Mouse (Mus musculus) layer of hippocampus, adult 9-11 months (tissue): ENCODE measurements around the gene Stam2.

Experiments used
- DNase-seq: peaks from one replicate; pipeline ENCODE4 v3.0.0; 2022

The Stam2 gene

DNA sequence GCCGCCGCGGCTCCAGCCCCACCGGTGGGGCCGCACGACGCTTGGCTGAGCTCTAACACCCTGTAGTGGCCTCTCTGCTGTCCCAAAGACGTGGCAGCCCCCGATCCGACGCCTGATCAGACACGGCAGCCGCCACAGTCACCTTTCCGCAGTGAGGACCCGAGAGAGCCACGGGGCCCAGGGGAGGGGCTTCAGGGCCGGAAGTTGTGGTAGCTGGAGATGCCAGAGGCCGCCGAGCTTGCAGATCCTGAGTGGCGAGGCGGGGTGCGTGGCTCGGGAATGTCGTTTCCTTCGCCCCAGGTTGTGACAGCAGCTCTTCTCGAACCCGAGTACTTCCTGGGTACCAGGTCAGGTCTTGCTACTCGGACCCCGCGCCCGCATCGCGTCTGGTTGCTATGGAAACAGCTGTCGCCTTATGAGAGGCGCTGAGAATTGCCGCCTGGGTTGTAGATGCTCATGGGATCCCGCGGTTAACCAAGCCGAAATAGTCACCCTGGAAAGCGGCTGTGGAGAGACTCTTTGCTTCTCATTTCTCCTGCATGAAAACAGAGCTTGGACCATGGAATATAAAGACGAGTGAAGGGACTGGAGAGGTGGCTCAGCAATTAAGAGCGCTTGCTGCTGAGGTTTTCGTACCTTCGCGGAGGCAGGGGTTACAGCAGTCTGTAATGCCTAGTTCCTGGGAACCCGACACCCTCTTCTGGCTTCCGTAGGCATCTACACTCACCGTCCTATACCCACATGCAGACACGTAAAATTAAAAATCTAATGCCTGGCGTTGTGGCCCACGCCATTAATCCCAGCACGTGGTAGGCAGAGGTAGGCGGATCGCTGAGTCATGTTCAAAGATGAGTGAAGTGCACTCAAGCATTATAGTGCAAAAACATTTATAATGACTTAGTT lies at the start of gene Stam2:
Stam2 (minus strand) TSS at position 26 of the 903 bp plus-strand sequence.
- peak; percentile 92 for DNase-seq

- no peak for DNase-seq
These were observed 43.1 kb upstream of the Stam2 start for GRCm38 (mm10) chr2:52785106-52785721.

- no peak for DNase-seq
These were observed 37.9 kb upstream of the Stam2 start for GRCm38 (mm10) chr2:52779987-52780386.

DNA sequence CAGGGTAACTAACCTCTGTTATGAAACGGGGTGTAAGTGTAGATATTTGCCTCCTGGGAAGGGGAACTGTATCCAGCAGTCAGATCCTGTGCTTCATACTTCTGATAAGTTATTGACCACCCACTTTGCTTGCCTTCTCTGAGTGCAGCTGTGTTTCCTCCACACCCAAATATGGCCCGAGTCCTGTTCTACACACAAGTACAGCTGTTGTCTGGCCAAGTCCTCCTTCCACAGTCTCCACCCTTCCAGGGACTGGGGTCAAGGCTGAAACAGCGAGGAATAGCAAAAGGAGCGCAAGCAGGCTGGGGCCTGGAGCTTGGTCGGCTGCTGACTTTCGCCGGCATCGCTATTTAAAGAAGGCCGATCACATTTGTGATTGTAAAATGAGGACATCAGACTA lies 37.3 kb upstream of the Stam2 start:
- DNase-seq = no peak

GRCm38 (mm10) chr2:52777839-52778238 lies 35.8 kb upstream of the Stam2 start:
- peak; percentile 17 for DNase-seq

GRCm38 (mm10) chr2:52774373-52774772 lies 32.3 kb upstream of the Stam2 start:
- DNase-seq = no peak

GRCm38 (mm10) chr2:52772774-52773393 lies 30.8 kb upstream of the Stam2 start:
- no peak for DNase-seq

DNA sequence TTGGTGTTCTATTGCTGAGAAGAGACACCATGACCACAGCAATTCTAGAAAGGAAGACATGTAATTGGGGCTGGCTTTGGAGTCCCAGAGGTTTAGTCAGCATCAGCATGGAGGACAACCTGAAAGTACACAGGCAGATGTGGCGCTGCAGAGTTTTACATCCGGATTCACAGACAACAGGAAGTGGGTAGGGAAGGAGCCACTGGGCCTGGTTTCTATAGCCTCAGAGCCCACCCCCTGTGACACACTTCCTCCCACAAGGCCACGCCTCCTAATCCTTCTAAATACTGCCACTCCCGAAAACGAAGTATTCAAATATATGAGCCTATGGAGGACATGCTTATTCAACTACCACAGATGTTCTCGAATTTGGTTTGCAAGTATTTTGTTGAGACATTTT lies 23.0 kb upstream of the Stam2 start:
- DNase-seq = no peak

DNA sequence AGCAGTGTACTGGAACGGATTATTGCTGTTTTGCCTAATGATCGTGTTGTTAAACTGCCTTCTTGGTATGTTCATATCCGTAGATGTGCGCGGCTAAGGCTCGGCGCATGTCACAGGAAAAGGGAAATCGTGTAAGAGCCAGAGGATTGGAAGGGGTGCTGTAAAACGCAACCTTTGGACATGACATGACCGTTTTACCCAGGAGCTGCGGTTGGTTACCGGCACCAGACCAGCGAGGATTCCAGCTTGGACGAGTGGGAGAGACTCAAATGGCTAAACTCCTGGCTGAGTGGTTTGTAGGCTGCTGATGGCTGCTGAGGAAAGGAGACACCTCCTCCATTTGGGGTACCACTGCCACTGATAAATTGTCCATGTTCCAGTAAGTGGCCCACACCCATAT lies 21.8 kb upstream of the Stam2 start:
- no peak for DNase-seq

DNA sequence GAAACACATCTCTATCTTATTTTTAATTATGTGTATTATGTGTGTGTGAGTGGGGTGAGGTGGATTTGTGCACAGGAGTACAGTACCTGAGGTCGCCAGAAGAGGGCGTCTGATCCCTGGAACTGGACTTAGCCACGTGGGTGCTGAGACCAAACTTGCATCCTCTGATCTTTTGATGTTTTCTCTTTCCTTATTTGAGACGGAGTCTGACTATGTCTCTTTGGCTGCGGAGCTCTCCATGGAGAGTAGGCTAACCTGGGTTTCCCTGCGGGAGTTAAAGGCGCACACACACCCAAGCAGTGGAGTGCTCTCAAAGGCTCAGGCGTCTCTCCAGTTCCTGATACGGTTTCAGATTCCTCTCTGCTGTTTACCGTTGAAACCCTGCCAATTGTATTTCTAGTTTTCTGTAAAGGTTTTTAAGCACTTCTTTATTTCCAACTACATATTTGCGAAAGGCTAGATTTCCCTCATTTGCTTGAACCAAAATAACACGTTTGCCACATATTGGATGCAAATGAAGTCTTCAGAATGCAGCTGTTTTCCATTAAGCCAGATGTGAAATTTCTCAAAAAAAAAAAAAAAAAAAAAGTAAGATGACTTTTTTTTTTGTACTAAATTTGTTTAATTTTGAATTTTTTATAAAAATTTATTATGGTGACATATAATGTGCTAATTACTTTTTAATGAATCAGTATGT lies 21.1 kb upstream of the Stam2 start:
- peak; percentile 49 for DNase-seq

DNA sequence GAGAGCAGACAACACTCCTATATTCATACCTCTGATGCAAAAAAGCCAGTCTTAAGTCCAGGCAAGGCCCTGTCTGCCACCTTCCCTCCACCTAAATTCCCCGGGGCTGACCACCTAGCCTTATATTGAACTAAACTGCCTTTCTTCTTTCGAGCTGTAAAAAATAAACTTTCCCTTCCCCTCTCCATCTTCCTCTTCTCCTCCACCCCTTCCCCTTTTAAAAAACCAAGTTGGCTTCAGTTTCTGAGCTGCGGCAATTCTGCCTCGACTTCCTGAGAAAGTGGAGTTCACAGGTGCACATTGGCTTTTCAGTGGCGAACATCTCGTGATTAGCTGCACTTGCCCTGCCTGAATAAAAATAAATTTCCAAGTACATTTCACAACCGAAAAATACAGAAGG lies 20.4 kb upstream of the Stam2 start:
- no peak for DNase-seq

- peak; percentile 42 for DNase-seq
These were observed 16.5 kb upstream of the Stam2 start for GRCm38 (mm10) chr2:52758627-52759026.

DNA sequence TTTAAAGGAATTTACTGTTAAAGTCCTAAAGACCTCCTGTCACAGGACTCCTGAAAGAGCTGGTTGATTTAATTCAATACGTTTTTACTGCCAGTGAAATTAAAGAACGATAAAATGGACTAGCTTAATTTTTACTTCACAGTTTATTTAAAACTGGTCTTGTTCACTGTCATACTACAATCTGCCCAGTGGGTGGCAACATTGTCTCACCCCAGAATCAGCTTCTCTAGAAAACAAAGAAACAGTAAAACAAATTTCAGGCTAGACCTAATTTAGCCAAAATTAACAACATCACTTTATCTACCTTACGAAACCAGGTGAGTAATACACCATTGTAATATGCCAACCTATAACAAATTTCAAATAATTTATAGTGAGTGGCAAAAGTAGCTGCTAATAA lies 14.6 kb upstream of the Stam2 start:
- DNase-seq = no peak

- no peak for DNase-seq
These were observed 11.7 kb upstream of the Stam2 start for GRCm38 (mm10) chr2:52753573-52754317.

GRCm38 (mm10) chr2:52744099-52744498 lies 2.0 kb upstream of the Stam2 start:
- DNase-seq = no peak

DNA sequence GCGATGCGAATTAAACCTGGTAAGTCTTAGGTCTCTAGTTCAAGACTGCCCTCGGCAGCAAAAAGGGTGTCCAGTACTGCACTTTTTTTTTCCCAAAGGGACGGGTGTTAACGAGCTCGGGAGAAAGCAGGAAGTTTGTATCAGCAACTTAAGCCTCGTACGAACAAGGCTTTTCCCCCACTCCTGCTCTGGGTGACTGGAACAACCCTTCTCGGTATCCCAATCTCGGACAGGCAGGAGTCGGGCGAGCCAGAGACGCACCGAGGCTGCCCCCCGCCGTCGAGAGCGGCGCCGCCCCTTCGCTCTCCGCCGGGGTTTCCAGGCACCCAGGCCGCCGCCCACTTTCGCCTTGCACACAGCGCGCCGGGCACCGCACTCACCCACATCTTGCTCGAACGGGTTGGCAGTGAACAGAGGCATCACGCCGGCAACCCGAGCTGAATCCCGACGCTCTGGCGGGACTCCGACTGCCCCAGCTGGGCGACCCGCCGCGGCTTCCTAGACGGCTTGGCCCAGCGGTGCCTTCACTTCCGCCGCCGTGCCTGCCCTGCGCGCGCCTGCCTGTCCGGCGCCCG lies 313 bp downstream of the Stam2 start:
- peak; percentile 78 for DNase-seq

DNA sequence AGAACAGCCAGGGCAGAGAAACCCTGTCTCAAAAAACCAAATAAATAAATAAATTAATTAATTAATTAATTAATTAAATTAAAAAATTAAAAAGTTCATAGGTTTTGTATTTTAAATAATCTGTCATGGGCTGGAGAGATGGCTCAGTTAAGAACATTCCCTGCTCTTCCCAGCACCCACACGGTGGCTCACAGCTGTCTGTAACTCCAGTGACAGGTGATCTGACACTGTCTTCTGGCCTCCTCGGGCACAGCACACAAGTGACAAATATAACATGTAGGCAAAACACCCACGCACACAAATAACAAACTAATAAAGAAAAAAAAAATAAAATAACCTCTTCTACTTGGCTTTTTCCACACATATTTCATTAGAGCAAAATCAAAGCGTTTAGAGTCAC lies 1.5 kb downstream of the Stam2 start:
- no peak for DNase-seq

DNA sequence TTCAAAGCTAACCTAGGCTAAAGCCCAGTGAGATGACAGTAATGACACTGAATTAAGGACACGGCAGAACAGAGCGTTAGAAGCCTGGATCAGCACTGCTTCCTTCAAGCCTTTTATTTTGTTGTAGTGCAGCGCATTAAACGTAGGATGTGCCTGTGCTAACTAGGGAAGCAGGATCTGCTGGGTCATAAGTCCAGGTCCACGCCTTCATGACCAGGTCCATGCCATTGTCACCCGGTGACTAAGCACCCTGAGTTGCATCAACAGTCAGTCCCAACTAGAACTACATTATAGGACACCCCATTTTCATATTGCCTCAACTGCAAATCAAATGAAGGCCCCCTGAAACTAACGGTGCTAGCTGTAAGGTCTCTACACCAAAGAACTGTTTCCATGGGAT lies 7.6 kb downstream of the Stam2 start:
- no peak for DNase-seq

DNA sequence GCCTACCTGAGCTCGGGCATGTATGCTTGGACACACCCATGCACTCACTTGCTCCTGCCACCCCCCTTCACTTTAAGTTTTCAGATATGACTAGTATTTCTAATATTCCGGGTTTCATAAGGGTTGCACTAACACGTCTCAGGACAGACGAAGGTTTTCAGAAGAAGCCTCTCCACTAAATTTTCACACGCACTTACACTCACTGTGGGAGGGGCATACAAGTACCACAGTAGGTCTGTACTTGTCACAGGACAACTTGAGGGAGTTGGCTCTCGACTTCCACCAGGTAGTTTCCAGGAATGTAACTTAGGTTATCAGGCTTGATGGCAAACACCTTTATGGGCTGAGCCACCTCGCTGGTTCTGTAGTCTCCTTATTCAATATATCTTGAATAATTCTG lies 8.4 kb downstream of the Stam2 start:
- DNase-seq = no peak

DNA sequence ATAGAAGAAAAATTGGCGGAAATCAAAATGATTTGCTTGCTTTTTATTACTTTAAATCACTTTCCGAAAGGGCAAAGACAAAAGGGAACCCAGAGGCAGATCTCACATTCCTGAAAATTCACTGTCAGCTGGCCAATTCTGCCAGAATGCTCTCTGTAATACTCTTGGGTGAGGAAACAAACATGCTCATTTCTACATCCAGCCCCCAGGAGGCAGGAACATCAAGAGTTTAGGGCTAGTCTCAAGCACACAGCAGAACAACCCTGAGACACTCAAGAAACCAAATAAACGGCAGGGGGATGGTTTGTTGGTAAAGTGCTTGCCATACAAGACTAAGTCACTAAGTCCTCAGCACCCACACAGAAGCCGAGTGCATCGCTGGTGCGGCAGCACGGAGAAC lies 9.5 kb downstream of the Stam2 start:
- DNase-seq = no peak

- no peak for DNase-seq
These were observed 10.1 kb downstream of the Stam2 start for GRCm38 (mm10) chr2:52732001-52732400.

- DNase-seq = no peak
These were observed 11.2 kb downstream of the Stam2 start for GRCm38 (mm10) chr2:52730891-52731290.
